Mouse (Mus musculus) stomach, postnatal 0 days (tissue): ENCODE data around the gene Cpeb4.

Source experiments
- CTCF ChIP-seq: IDR thresholded peaks from 2 replicates; pipeline ENCODE4 v1.5.1; 2016; ENCODE audit warnings: antibody characterized with exemption, low read depth, mild to moderate bottlenecking, moderate library complexity
- EP300 ChIP-seq: optimal IDR thresholded peaks from 2 replicates; pipeline ENCODE3; 2016; ENCODE audit warnings: antibody characterized with exemption

DNA sequence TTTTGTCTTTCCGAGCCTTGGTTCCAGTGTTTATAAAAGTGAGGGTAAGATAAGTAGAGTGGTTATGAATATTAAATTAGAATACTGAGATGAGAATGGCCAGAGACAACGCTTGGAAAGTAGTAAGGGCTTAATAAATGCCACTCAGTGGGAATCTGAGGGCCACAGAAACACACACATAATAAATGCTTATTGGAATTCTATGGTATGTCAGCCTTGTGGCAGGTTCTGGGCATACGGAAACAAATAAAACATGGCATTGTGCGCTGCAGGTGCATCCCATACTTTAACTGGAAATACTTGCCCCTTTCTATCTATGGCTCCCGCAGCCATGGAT, 24.6 kb upstream of the Cpeb4 start:
- TF ChIP-seq CTCF, result no peak
- TF ChIP-seq EP300, result no peak
